In genomic region chr10:117751282-117751610, GRCm38 (mm10) we compare ENCODE assay signal across 12 mouse cellular contexts.
"Had no signal": no experiment of that assay in that cellular context is flagged by ENCODE, and none has a peak within 500 bp of the region (broad histone marks: within the 10 kb centered on the region; RNA-seq: fewer than 3 reads in every experiment).

No protein-coding gene starts in this region.

- DNase-seq: retina, postnatal 1 day; right cerebral cortex, adult 18-20 months; right cerebral cortex, postnatal 14 days; right cerebral cortex, postnatal 25 days; right cerebral cortex, postnatal 4 days; spleen, adult 18-20 months; thymus, adult 18-20 months; thymus, adult 2 months; thymus, postnatal 14 days; thymus, postnatal 25 days; thymus, postnatal 36 days; thymus, postnatal 4 days had no signal
